Mouse (Mus musculus) ES-Bruce4 (cell line): ENCODE results near the gene Bsn. TPM values are rescaled to one million over a fixed set of nuclear protein-coding genes. Genes with fewer than 3 reads are reported as not detected.

Experiments
- H3K27ac ChIP-seq: 2 replicates; pipeline ENCODE4 v1.5.1; 2012; ENCODE audit warnings: low read length, inconsistent platforms; ENCODE audit not compliant: insufficient read depth
- H3K27me3 ChIP-seq: 2 replicates; pipeline ENCODE4 v1.6.1; 2012; ENCODE audit warnings: mild to moderate bottlenecking, low read length, inconsistent platforms; ENCODE audit not compliant: control insufficient read depth, poor library complexity, insufficient read depth, severe bottlenecking
- H3K36me3 ChIP-seq: 2 replicates; pipeline ENCODE4 v1.6.1; 2012; ENCODE audit warnings: inconsistent platforms, mild to moderate bottlenecking, low read length, moderate library complexity; ENCODE audit not compliant: control insufficient read depth, poor library complexity, insufficient read depth, severe bottlenecking
- H3K4me1 ChIP-seq: one replicate; pipeline ENCODE4 v1.8.1; 2011; ENCODE audit warnings: low read length; ENCODE audit not compliant: control insufficient read depth, insufficient read depth
- H3K4me3 ChIP-seq: 2 replicates; pipeline ENCODE4 v1.5.1; 2011; ENCODE audit warnings: low read depth, mild to moderate bottlenecking, low read length
- H3K9ac ChIP-seq: 2 replicates; pipeline ENCODE4 v1.6.1; 2012; ENCODE audit warnings: low read depth, mild to moderate bottlenecking, inconsistent platforms; ENCODE audit not compliant: poor library complexity, severe bottlenecking
- H3K9me3 ChIP-seq: replicated peaks from 2 replicates; pipeline ENCODE4 v1.6.1; 2012; ENCODE audit warnings: mild to moderate bottlenecking, low read length, inconsistent platforms; ENCODE audit not compliant: control insufficient read depth, poor library complexity, insufficient read depth, severe bottlenecking
- CTCF ChIP-seq: IDR thresholded peaks from one replicate; pipeline ENCODE4 v1.8.1; 2011; ENCODE audit warnings: low read depth, low read length
- EP300 ChIP-seq: IDR thresholded peaks from 2 replicates; pipeline ENCODE4 v1.6.1; 2011; ENCODE audit warnings: low read depth, low read length; ENCODE audit not compliant: insufficient read depth
- POLR2A ChIP-seq: IDR thresholded peaks from one replicate; pipeline ENCODE4 v1.8.1; 2011; ENCODE audit warnings: low read length; ENCODE audit not compliant: insufficient read depth
- polyA plus RNA-seq: library from polyadenylated mRNA; stranded (reverse); fragments of >200 nt; gene quantifications from 2 replicates; pipeline ENCODE4 v1.2.4, GENCODE M21; 2011; ENCODE audit warnings: low read depth; ENCODE audit not compliant: missing spikeins, insufficient read depth, insufficient read length

Bsn gene
- polyA plus RNA-seq, 1 experiment, result 0.43 TPM

- no peak overlapping the region for H3K27ac ChIP-seq
- no peaks in the 10 kb centered on the region for H3K9me3 ChIP-seq
- no peaks in the 10 kb centered on the region for H3K4me1 ChIP-seq
- no peaks in the 10 kb centered on the region for H3K36me3 ChIP-seq
- TF ChIP-seq POLR2A, result no peak
- no peak for TF ChIP-seq CTCF
- no peak for TF ChIP-seq EP300
- H3K9ac ChIP-seq, result no peak overlapping the region
- H3K27me3 ChIP-seq, result no peaks in the 10 kb centered on the region
- H3K4me3 ChIP-seq, result no peak overlapping the region
Measured at GRCm38 (mm10) chr9:108111101-108111592, 79.0 kb downstream of the Bsn start.

- no peaks in the 10 kb centered on the region for H3K36me3 ChIP-seq
Measured at GRCm38 (mm10) chr9:108110160-108110559, 80.0 kb downstream of the Bsn start.

GRCm38 (mm10) chr9:108107867-108108266 is 82.3 kb downstream of the Bsn start:
- Histone ChIP-seq H3K9ac (no peak overlapping the region), H3K9me3 (no peaks in the 10 kb centered on the region), H3K36me3 (no peaks in the 10 kb centered on the region), H3K4me3 (0 out of 2 replicates have a peak overlapping the region, but pooled peaks have one; percentile 2), H3K27me3 (no peaks in the 10 kb centered on the region), H3K27ac (no peak overlapping the region), H3K4me1 (no peaks in the 10 kb centered on the region)
- TF ChIP-seq CTCF (no peak), EP300 (no peak), POLR2A (no peak)

More at GRCm38 (mm10) chr9:108110160-108110559, 80.0 kb downstream of the Bsn start:
- no peak overlapping the region for H3K27ac ChIP-seq
- H3K9me3 ChIP-seq, result no peaks in the 10 kb centered on the region
- H3K27me3 ChIP-seq, result no peaks in the 10 kb centered on the region
- no peaks in the 10 kb centered on the region for H3K4me1 ChIP-seq
- H3K4me3 ChIP-seq, result peak overlapping the region; percentile 35
- TF ChIP-seq POLR2A (no peak), EP300 (no peak), CTCF (no peak)
- no peak overlapping the region for H3K9ac ChIP-seq

GRCm38 (mm10) chr9:108106090-108106489 is 84.1 kb downstream of the Bsn start:
- TF ChIP-seq EP300 (no peak), POLR2A (no peak), CTCF (peak; percentile 34)
- no peaks in the 10 kb centered on the region for H3K4me1 ChIP-seq

GRCm38 (mm10) chr9:108105549-108105863 is 84.7 kb downstream of the Bsn start:
- no peaks in the 10 kb centered on the region for H3K27me3 ChIP-seq
- H3K4me3 ChIP-seq, result peak overlapping the region; percentile 21
- no peaks in the 10 kb centered on the region for H3K36me3 ChIP-seq
- peak overlapping the region; percentile 17 for H3K9ac ChIP-seq
- H3K27ac ChIP-seq, result no peak overlapping the region
- no peaks in the 10 kb centered on the region for H3K4me1 ChIP-seq
- no peak for TF ChIP-seq CTCF
- no peak for TF ChIP-seq EP300
- TF ChIP-seq POLR2A, result no peak
- no peaks in the 10 kb centered on the region for H3K9me3 ChIP-seq

More at GRCm38 (mm10) chr9:108106090-108106489, 84.1 kb downstream of the Bsn start:
- no peak overlapping the region for H3K27ac ChIP-seq
- no peak overlapping the region for H3K9ac ChIP-seq
- 0 out of 2 replicates have a peak overlapping the region, but pooled peaks have one; percentile 3 for H3K4me3 ChIP-seq
- H3K36me3 ChIP-seq, result no peaks in the 10 kb centered on the region
- no peaks in the 10 kb centered on the region for H3K9me3 ChIP-seq
- H3K27me3 ChIP-seq, result no peaks in the 10 kb centered on the region

- Histone ChIP-seq H3K4me3 (peak overlapping the region; percentile 21), H3K27ac (no peak overlapping the region), H3K27me3 (no peaks in the 10 kb centered on the region), H3K9ac (peak overlapping the region; percentile 17), H3K9me3 (no peaks in the 10 kb centered on the region), H3K36me3 (no peaks in the 10 kb centered on the region), H3K4me1 (no peaks in the 10 kb centered on the region)
- TF ChIP-seq CTCF (no peak), EP300 (0 out of 2 replicates have a peak, but pooled peaks have one; percentile 48)
Measured at GRCm38 (mm10) chr9:108104766-108105548, 85.2 kb downstream of the Bsn start.
